Mouse (Mus musculus) kidney, postnatal 0 days (tissue): Measurements from ENCODE around the gene Kank4. TPM values are rescaled to one million over a fixed set of nuclear protein-coding genes. Genes with fewer than 3 reads are reported as not detected.
"Not testable (repeated sequence)": the region's sequence is repeated elsewhere in the genome, so short reads cannot be mapped to it uniquely, and the experiment has no call there.

Source experiments
- ATAC-seq: fragments of 200-750 bp; cut with Nextera tagmentation; replicated peaks from 2 replicates; pipeline ENCODE4 v1.8.0; 2017; ENCODE audit warnings: low read depth, moderate number of reproducible peaks, moderate TSS enrichment, moderate library complexity; ENCODE audit not compliant: low FRiP score
- DNase-seq: peaks from one replicate; pipeline ENCODE4 v3.0.0-alpha.2; 2016; ENCODE audit warnings: low spot score
- H3K27ac ChIP-seq: fragments of 300-500 bp; sonication (generic); 2 replicates; pipeline ENCODE4 v1.5.1; 2014; ENCODE audit warnings: mild to moderate bottlenecking
- H3K27me3 ChIP-seq: fragments of 300-500 bp; sonication (generic); 2 replicates; pipeline ENCODE4 v1.6.1; 2014; ENCODE audit warnings: low read length, mixed read lengths; ENCODE audit not compliant: insufficient read depth
- H3K36me3 ChIP-seq: fragments of 300-500 bp; sonication (generic); 2 replicates; pipeline ENCODE4 v1.6.1; 2014; ENCODE audit warnings: low read length, mixed read lengths; ENCODE audit not compliant: insufficient read depth
- H3K4me1 ChIP-seq: fragments of 300-500 bp; sonication (generic); replicated peaks from 2 replicates; pipeline ENCODE4 v1.6.1; 2014; ENCODE audit warnings: antibody characterized with exemption, low read length, mixed read lengths; ENCODE audit not compliant: insufficient read depth
- H3K4me2 ChIP-seq: fragments of 300-500 bp; sonication (generic); 2 replicates; pipeline ENCODE4 v1.6.1; 2014; ENCODE audit warnings: mild to moderate bottlenecking, low read length, moderate library complexity, mixed read lengths
- H3K4me3 ChIP-seq: fragments of 300-500 bp; sonication (generic); replicated peaks from 2 replicates; pipeline ENCODE4 v1.5.1; 2014; ENCODE audit warnings: low read depth, low read length
- H3K9ac ChIP-seq: fragments of 300-500 bp; sonication (generic); 2 replicates; pipeline ENCODE4 v1.6.1; 2014; ENCODE audit warnings: low read depth, low read length
- H3K9me3 ChIP-seq: fragments of 300-500 bp; sonication (generic); replicated peaks from 2 replicates; pipeline ENCODE4 v1.6.1; 2016; ENCODE audit warnings: low read length, inconsistent platforms, mixed read lengths
- CTCF ChIP-seq: IDR thresholded peaks from 2 replicates; pipeline ENCODE4 v1.5.1; 2016; ENCODE audit warnings: antibody characterized with exemption, low read depth, mild to moderate bottlenecking, moderate library complexity
- WGBS: fragments of 180-500 bp; shearing (Covaris S2); extraction: QIAGEN DNeasy Blood & Tissue Kit; methylation state at CpG from one replicate; pipeline ENCODE4 v1.1.7; 2014; 5-methylcytosine and 5-hydroxymethylcytosine counted together
- polyA plus RNA-seq: library from polyadenylated mRNA; unstranded; fragments of >200 nt; fragmentation: Nextera tagmentation; extraction: Ambion mirVana; gene quantifications from 2 replicates; pipeline ENCODE4 v1.2.1, GENCODE M21; 2015

Gene Kank4
- polyA plus RNA-seq, 1 experiment from 2014 or later, result 2.3 TPM

DNA sequence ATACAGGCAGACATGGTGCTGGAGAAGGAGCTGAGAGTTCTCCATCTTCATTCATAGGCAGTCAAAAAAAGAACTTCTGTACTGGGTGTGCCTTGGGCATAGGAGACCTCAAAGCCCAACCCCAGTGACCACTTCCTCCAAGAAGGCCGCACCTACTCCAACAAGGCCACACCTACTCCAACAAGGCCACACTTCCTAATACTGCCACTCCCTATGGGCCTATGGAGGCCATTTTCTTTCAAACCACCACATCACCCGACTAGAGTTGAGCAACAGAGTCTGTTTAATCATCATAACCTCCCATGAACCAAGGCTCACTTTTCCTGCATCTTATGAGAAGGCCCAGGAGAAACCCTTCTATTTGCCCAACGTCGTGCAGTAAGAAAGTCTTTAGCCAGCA is 27.9 kb upstream of the Kank4 start:
- DNase-seq, result no peak
- WGBS, result 95% methylated on average over 4 of the region's 4 CpGs

DNA sequence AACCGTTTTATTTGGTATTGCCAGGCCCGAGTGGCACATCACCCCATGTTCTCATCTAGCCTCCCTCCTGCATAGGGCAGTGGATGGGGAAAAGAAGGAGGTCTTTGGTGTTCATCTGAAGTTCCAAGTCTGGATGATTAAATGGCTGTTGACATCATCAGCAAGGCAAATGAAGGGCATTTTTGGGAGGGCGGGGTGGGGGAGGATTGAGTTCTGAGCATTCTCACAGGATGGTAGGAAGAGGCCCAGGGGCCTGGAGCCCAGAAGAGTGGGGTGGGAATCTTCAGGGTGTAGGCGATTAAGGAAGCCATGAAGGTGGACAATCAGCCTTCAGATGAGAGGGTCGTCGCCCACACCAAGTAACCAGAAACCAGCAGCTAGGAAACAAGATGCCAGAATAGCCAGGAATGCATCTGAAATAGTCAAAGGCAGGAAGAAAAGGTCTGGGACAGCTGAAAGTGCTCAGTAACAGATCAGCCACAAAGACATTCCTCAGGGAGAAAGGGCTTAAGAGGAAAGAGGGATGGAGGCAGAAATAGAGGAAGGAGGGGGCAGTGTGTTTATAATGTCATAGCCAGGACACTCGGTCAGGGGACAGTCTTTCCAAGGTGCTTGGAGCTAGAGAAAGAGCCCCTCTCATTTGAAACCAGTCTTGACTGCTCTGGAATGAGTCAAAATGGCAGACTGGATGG is 26.7 kb upstream of the Kank4 start:
- Histone ChIP-seq H3K36me3 (no peaks in the 10 kb centered on the region), H3K9ac (no peak overlapping the region), H3K27ac (no peak overlapping the region), H3K4me3 (no peak overlapping the region), H3K4me2 (no peak overlapping the region), H3K9me3 (no peaks in the 10 kb centered on the region), H3K27me3 (no peaks in the 10 kb centered on the region), H3K4me1 (0 out of 2 replicates have a peak, but pooled peaks cover 3% of the 10 kb centered on the region)
- TF ChIP-seq CTCF, result no peak
- DNase-seq, result no peak
- ATAC-seq, result no peak
- 66% methylated on average over 7 of the region's 7 CpGs for WGBS

More for the DNA sequence above, 27.9 kb upstream of the Kank4 start:
- Histone ChIP-seq H3K4me2 (no peak overlapping the region), H3K4me1 (0 out of 2 replicates have a peak, but pooled peaks cover 3% of the 10 kb centered on the region), H3K9me3 (no peaks in the 10 kb centered on the region), H3K27me3 (no peaks in the 10 kb centered on the region), H3K4me3 (no peak overlapping the region), H3K27ac (no peak overlapping the region), H3K9ac (no peak overlapping the region), H3K36me3 (no peaks in the 10 kb centered on the region)
- no peak for ATAC-seq
- TF ChIP-seq CTCF, result no peak

DNA sequence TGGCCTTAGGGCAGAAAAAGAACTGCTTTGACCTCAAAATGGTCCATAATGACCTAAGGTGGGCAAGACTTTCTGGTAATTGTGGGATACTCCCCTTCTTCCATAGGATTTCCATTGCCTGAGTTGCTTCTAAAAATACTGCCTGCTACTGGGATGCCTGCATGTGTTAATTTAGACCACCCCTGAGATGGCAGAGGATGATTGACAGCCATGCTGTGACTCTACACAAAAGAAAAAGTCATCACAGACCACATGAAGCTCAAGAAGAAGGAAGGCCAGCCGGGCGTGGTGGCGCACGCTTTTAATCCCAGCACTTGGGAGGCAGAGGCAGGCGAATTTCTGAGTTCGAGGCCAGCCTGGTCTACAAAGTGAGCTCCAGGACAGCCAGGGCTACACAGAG is 23.9 kb upstream of the Kank4 start:
- H3K9me3 ChIP-seq, H3K27ac ChIP-seq, ATAC-seq, H3K4me1 ChIP-seq, H3K27me3 ChIP-seq, H3K9ac ChIP-seq, H3K4me3 ChIP-seq, DNase-seq, H3K4me2 ChIP-seq, H3K36me3 ChIP-seq: not testable (repeated sequence)
- WGBS, result 96% methylated on average over 6 of the region's 6 CpGs

DNA sequence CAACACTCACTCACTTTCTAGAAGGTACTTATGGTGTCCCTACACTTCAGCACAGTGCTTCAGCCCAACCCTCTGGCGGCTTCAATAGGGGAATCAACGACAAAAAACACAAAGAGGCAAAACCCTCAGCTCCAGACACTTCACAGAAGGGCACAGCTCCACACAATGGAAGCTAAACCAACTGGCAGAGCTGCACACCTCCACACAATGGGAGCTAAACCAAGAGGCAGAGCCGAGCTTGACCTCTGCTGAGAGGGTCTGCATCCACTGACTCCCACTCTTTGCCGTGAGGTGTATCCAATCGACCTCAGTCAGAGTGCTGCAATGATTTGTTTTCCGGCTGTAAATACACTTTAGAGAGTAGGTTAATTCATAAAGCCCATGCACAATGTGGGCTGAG is 23.2 kb upstream of the Kank4 start:
- H3K4me1 ChIP-seq, result peaks cover 5% of the 10 kb centered on the region; the same call in 1 of the 2 replicates
- H3K9ac ChIP-seq, result no peak overlapping the region
- TF ChIP-seq CTCF, result no peak
- H3K4me3 ChIP-seq, result no peak overlapping the region
- DNase-seq (no peak), ATAC-seq (no peak)
- H3K9me3 ChIP-seq, result no peaks in the 10 kb centered on the region
- 44% methylated on average over 6 of the region's 6 CpGs for WGBS
- no peak overlapping the region for H3K4me2 ChIP-seq
- H3K36me3 ChIP-seq, result no peaks in the 10 kb centered on the region
- no peaks in the 10 kb centered on the region for H3K27me3 ChIP-seq
- no peak overlapping the region for H3K27ac ChIP-seq

DNA sequence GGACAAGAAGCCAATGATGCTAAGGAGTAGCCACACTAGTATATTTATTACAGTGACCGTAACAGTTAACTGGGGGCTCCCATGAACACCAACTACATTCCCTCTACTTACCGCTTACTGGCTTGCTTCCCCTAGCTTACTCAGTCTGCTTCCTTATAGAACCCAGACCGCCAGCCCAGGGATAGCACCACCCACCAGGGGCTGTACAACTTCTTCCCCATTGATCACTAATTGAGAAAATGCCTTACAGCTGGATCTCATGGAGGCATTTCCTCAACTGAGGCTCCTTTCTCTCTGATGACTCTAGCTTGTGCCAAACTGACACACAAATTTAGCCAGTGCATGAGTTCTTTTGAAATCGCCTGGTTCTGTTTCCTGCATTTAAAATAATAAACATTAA is 21.6 kb upstream of the Kank4 start:
- WGBS, result 91% methylated on average over 4 of the region's 4 CpGs
- H3K4me2 ChIP-seq, result no peak overlapping the region

DNA sequence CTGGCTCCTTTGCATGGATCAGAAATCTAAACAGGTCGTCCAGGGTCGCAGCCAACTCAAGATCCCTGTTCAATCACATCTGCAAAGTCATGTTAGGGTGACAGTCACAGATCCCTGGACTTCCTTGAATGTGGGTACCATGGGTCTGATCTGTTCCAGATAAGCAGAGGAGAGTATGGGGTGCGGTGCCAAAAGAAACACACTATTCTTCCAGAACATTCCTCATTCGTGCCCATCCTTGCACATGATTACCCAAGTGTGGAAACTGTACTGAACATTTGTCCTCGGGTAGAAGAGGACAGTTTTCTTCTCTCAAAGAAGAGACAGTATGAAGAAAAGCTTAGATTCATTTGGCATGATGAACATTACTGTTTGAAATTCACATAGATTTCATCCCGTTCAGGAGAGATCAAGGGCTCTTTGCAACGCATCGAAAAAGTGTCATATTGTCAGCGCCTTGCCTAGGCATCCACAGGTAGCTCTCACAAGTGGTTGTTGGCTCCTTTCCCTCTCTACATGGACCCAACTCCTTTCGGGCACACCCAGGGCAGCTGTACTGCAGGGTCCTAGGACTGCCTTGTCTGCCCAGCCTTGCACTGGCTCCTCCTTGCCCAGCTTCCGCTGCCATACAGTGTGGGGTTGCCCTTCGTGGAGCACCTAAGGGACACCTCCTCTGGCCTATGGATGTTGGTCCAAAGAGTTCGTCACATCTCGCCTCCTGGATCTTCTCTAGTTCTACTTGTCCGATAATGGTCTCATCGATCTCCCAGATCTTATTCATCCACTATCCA is 20.6 kb upstream of the Kank4 start:
- ATAC-seq, result no peak
- no peak for TF ChIP-seq CTCF
- Histone ChIP-seq H3K9ac (no peak overlapping the region), H3K27ac (no peak overlapping the region), H3K4me1 (peaks cover 5% of the 10 kb centered on the region; the same call in 1 of the 2 replicates), H3K4me2 (no peak overlapping the region), H3K36me3 (no peaks in the 10 kb centered on the region), H3K9me3 (no peaks in the 10 kb centered on the region), H3K4me3 (no peak overlapping the region), H3K27me3 (no peaks in the 10 kb centered on the region)
- whole genome bisulfite sequencing, result 87% methylated on average over 16 of the region's 16 CpGs
- no peak for DNase-seq

More for the DNA sequence above, 21.6 kb upstream of the Kank4 start:
- Histone ChIP-seq H3K27ac (no peak overlapping the region), H3K4me1 (peaks cover 5% of the 10 kb centered on the region; the same call in 1 of the 2 replicates), H3K27me3 (no peaks in the 10 kb centered on the region), H3K9ac (no peak overlapping the region), H3K4me3 (no peak overlapping the region), H3K36me3 (no peaks in the 10 kb centered on the region), H3K9me3 (no peaks in the 10 kb centered on the region)
- no peak for DNase-seq
- no peak for TF ChIP-seq CTCF
- ATAC-seq, result no peak
